Mouse (Mus musculus) heart, embryonic 12.5 days (tissue): ENCODE data around the gene Thada. TPM values are rescaled to one million over a fixed set of nuclear protein-coding genes. Genes with fewer than 3 reads are reported as not detected.

Experiments used
- ATAC-seq: fragments of 200-750 bp; cut with Nextera tagmentation; 2 replicates; pipeline ENCODE4 v1.8.0; 2017; ENCODE audit warnings: moderate TSS enrichment, moderate library complexity; ENCODE audit not compliant: insufficient number of reproducible peaks, low FRiP score
- H3K27ac ChIP-seq: fragments of 300-500 bp; sonication (generic); 2 replicates; pipeline ENCODE4 v1.5.1; 2016; ENCODE audit warnings: mild to moderate bottlenecking, moderate library complexity; ENCODE audit not compliant: poor library complexity, severe bottlenecking
- H3K27me3 ChIP-seq: fragments of 300-500 bp; sonication (generic); replicated peaks from 2 replicates; pipeline ENCODE4 v1.6.1; 2016; ENCODE audit warnings: mild to moderate bottlenecking, moderate library complexity
- H3K36me3 ChIP-seq: fragments of 300-500 bp; sonication (generic); 2 replicates; pipeline ENCODE4 v1.6.1; 2016; ENCODE audit warnings: mild to moderate bottlenecking, moderate library complexity
- H3K4me1 ChIP-seq: fragments of 300-500 bp; sonication (generic); replicated peaks from 2 replicates; pipeline ENCODE4 v1.6.1; 2016; ENCODE audit warnings: mild to moderate bottlenecking
- H3K4me2 ChIP-seq: fragments of 300-500 bp; sonication (generic); 2 replicates; pipeline ENCODE4 v1.6.1; 2016; ENCODE audit warnings: mild to moderate bottlenecking, moderate library complexity
- H3K4me3 ChIP-seq: fragments of 300-500 bp; sonication (generic); 2 replicates; pipeline ENCODE4 v1.5.1; 2016; ENCODE audit warnings: mild to moderate bottlenecking
- H3K9ac ChIP-seq: fragments of 300-500 bp; sonication (generic); 2 replicates; pipeline ENCODE4 v1.6.1; 2016; ENCODE audit warnings: mild to moderate bottlenecking, moderate library complexity
- H3K9me3 ChIP-seq: fragments of 300-500 bp; sonication (generic); replicated peaks from 2 replicates; pipeline ENCODE4 v1.6.1; 2016; ENCODE audit warnings: mild to moderate bottlenecking, moderate library complexity
- WGBS: fragments of 180-500 bp; shearing (Covaris S2); methylation state at CpG from one replicate; pipeline ENCODE4 v1.1.7; 2016; 5-methylcytosine and 5-hydroxymethylcytosine counted together
- polyA plus RNA-seq: library from polyadenylated mRNA; unstranded; fragments of >200 nt; fragmentation: Nextera tagmentation; extraction: Ambion mirVana; gene quantifications from 2 replicates; pipeline ENCODE4 v1.2.1, GENCODE M21; 2016

Thada gene
- polyA plus RNA-seq, 1 experiment from 2014 or later = 6.4 TPM

DNA sequence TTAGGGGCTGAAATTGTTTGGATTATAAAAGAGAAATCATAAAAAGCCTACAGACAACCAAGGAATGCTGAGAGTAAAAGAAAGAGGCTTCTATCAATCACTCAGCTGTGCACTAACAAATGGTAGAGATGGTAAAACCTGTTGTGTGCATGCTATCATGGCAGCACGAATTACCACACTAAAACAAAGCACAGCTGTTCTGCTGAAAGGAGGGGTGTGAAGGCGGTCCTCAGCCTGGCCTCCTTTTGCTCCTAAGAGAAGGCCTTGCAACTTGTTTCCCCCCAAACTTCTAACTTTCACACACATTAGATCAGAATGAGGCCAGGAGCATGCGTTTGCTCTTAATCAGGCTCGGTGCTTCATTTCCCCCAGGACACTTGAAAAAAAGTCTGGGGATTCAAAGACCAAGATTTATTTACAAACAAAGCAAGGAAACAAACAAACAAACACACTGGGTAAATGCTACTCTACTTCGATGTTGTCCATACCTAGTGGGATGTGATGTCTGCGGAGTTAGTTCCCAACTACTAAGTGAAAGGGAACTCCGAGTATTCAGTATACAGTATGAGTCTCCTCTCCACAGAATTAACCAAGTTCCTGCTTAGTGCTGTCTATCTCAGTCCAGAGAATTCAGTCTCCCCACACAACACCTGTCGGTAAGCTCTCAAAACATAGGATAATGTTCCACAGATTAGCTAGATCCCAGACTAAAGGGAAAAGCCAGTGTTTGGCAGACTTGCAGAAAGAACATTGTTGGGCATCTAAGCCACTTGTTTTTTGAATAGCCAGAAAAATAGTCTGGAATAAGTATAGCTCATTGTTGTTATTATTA is 109.7 kb downstream of the Thada start:
- no peak overlapping the region for H3K4me3 ChIP-seq
- H3K9me3 ChIP-seq = no peaks in the 10 kb centered on the region
- ATAC-seq = no peak
- H3K36me3 ChIP-seq = peaks cover 9% of the 10 kb centered on the region
- H3K27me3 ChIP-seq = no peaks in the 10 kb centered on the region
- peaks cover 21% of the 10 kb centered on the region for H3K4me1 ChIP-seq
- 82% methylated on average over 8 of the region's 8 CpGs for WGBS
- no peak overlapping the region for H3K4me2 ChIP-seq
- no peak overlapping the region for H3K9ac ChIP-seq
- H3K27ac ChIP-seq = no peak overlapping the region

DNA sequence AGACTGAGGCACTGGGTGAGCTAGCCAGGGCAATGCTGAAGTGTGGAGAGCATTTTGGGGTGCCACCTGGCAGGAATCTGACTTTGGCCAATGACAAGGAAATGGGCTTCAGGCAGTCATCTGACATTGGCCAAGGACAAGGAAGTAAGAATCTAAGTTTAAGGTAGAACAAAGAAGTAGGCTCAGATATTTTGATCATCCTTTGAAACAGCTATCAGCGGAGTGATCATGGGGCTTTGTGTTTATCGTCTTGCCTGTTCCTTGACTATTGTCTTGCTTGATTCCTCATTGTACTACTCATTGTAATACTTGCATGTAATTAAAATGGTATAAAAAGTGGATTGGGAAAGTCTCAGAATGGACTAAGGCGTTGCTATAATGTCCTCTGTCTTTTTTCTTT is 111.0 kb downstream of the Thada start:
- no peaks in the 10 kb centered on the region for H3K9me3 ChIP-seq
- ATAC-seq = no peak
- peaks cover 23% of the 10 kb centered on the region for H3K4me1 ChIP-seq
- no peak overlapping the region for H3K4me3 ChIP-seq
- H3K9ac ChIP-seq = no peak overlapping the region
- peaks cover 9% of the 10 kb centered on the region for H3K36me3 ChIP-seq
- no peak overlapping the region for H3K4me2 ChIP-seq
- 91% methylated on average over 3 of the region's 3 CpGs for WGBS
- no peak overlapping the region for H3K27ac ChIP-seq
- no peaks in the 10 kb centered on the region for H3K27me3 ChIP-seq

DNA sequence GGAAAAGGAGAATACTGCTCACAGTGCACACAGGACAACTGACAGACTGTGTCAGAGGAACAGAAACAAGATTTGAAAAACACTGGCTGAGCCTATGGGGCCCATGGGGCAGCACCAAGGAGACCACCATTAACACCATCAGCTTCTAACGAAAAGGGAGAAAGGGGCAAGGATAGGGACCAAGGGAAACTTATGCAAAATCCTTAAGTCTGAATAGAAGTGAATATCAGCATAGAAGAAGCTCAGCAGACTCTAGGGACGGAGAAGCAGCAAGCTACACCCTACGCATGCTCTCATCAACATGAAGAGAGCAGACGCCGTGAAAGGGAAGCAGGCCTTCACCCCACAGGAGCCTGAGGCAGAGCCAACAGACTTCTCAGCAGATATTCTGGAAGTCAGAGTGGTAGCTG is 112.1 kb downstream of the Thada start:
- no peak for ATAC-seq
- H3K9ac ChIP-seq = no peak overlapping the region
- H3K9me3 ChIP-seq = no peaks in the 10 kb centered on the region
- H3K4me3 ChIP-seq = no peak overlapping the region
- H3K27ac ChIP-seq = 0 out of 2 replicates have a peak overlapping the region, but pooled peaks have one; percentile 43
- WGBS = 85% methylated on average over 5 of the region's 5 CpGs
- H3K36me3 ChIP-seq = peaks cover 5% of the 10 kb centered on the region
- H3K27me3 ChIP-seq = no peaks in the 10 kb centered on the region
- no peak overlapping the region for H3K4me2 ChIP-seq
- H3K4me1 ChIP-seq = peaks cover 23% of the 10 kb centered on the region

DNA sequence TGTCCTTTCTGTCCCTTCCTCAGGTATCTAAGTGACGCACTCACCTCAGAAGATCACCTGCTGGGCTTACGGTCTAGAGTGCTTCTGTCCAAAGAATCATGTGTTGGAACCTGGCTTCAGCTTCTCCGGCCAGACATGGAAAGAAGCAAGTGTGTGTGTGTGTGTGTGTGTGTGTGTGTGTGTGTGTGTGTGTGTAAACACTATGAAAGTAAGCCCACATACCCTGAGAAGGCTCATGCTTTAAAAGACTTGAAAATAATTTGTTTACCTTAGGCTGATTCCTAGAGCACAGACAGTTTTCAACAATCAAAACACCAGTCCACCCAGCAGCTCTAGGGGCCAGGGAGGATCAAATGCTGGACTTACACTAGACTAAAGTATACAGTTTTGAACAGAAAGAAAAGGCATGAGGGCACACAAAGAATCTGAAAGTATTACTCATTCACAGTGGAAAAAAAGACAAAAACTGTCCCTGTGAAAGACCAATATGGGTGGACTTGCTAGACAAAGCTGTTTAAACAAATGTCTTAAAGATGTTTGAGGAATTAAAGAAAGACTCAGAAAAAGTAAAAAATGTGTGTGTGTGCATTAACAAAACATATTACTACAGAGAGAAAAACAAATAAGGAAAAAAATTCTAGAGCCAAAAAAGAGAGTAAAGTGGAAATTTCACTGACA is 112.6 kb downstream of the Thada start:
- H3K4me3 ChIP-seq = no peak overlapping the region
- no peak overlapping the region for H3K9ac ChIP-seq
- WGBS = 94% methylated on average over 3 of the region's 3 CpGs
- H3K4me1 ChIP-seq = peaks cover 23% of the 10 kb centered on the region
- no peak overlapping the region for H3K27ac ChIP-seq
- 0 out of 2 replicates have a peak, but pooled peaks cover 3% of the 10 kb centered on the region for H3K36me3 ChIP-seq
- no peaks in the 10 kb centered on the region for H3K9me3 ChIP-seq
- H3K4me2 ChIP-seq = no peak overlapping the region
- H3K27me3 ChIP-seq = no peaks in the 10 kb centered on the region
- no peak for ATAC-seq

DNA sequence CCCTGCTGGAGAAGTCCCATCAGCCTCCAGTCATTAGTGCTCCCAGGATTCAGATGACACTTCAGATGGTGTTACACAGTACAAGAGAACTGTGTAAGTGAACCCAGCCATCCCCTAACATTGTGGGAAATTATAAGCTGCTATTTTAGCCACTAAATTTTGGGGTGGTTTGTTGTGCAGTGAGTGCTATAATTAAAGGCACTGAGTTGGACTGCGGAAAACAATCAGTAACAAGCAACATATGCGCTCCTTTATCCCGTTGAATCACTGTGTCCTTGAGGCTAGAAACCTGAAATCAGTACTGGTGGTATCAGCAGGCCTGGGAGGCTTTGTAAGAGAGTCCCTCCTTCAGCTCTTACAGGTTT is 113.2 kb downstream of the Thada start:
- H3K36me3 ChIP-seq = 0 out of 2 replicates have a peak, but pooled peaks cover 3% of the 10 kb centered on the region
- no peak overlapping the region for H3K27ac ChIP-seq
- H3K9me3 ChIP-seq = no peaks in the 10 kb centered on the region
- H3K4me1 ChIP-seq = peaks cover 23% of the 10 kb centered on the region
- H3K9ac ChIP-seq = no peak overlapping the region
- no peaks in the 10 kb centered on the region for H3K27me3 ChIP-seq
- H3K4me2 ChIP-seq = no peak overlapping the region
- ATAC-seq = no peak
- WGBS = 85% methylated on average over 3 of the region's 3 CpGs
- H3K4me3 ChIP-seq = no peak overlapping the region

DNA sequence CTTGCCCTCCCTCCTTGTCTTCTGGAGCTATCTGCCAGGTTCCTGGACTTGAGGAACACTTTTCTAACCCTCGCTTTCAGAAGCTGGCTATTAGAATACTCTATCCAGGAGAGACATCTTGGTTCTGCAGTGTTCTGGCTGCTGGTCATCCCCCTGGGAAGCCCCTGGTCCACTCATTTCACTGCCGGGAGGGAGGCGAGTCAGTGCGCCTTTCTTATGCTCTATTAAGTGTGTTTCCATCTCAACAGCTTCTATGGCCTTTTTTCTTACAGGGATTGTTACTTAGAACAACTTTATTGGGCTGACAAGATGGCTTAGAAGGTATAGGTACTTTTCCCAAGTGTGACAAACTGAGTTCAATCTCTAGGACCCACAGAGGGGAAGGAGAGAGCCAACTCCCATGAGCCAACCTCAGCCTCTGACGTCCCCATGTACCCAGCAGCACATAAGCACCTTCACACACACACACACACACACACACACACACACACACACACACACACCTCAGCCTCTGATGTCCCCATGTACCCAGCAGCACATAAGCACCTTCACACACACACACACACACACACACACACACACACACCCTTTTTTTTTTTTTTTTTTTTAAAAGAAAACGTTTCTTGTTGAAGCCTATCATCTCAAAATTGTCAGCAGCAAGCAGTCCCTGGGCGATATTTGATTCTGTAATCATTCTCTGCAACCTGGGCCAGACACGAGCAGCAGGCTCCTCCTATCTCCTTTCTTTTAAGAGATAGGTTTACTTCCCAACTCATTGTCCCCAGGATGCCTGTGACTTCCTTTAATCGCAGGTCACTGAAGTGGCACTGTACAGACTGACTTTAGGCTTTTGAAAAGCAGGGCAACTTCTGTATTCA is 113.9 kb downstream of the Thada start:
- ATAC-seq = no peak
- Histone ChIP-seq H3K36me3 (0 out of 2 replicates have a peak, but pooled peaks cover 3% of the 10 kb centered on the region), H3K27ac (no peak overlapping the region), H3K9me3 (no peaks in the 10 kb centered on the region), H3K4me1 (peaks cover 23% of the 10 kb centered on the region), H3K4me3 (no peak overlapping the region), H3K4me2 (no peak overlapping the region), H3K27me3 (no peaks in the 10 kb centered on the region), H3K9ac (no peak overlapping the region)
- 65% methylated on average over 9 of the region's 9 CpGs for WGBS

DNA sequence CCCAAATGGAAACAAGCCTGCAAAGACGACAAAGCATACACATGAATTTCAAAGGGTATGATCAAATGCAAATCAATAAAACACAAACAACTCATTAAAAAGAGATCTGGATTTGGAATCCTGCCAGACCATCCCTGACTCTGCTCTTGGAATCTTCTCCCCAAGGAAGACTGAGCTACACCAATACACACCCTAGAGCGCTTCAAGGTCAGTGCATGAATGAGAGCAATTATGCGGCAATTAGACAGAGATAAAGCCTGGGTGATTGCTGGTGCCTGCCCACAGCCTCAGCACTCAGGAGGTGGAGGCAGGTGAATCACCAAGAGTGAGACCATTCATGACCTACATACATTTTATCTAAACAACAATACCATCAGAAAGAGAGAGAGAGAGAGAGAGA is 114.7 kb downstream of the Thada start:
- WGBS = 69% methylated on average over 3 of the region's 3 CpGs
- Histone ChIP-seq H3K9me3 (no peaks in the 10 kb centered on the region), H3K9ac (no peak overlapping the region), H3K4me3 (no peak overlapping the region), H3K4me2 (no peak overlapping the region), H3K4me1 (peaks cover 20% of the 10 kb centered on the region), H3K36me3 (peaks cover 7% of the 10 kb centered on the region), H3K27ac (no peak overlapping the region), H3K27me3 (no peaks in the 10 kb centered on the region)
- ATAC-seq = no peak

DNA sequence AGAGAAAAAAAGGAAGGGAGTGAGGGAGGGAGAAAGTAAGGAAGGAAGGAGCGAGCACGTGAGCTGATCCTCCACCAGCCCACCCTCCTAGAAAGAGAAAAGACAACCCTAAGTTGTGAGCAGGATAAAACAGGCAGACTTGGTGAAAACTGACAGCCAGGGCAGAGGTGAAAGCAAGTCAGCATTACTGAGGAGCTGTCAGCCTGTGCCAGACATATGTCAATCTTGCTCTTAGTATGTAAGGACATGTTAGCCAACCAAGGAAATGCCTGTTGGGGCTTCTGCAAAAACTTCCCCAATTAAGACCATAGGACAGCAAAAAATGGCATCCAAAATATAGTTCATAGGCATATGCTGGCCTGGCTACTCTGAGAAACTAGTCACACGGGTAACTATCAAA is 117.1 kb downstream of the Thada start:
- ATAC-seq = no peak
- 88% methylated on average over 3 of the region's 3 CpGs for WGBS
- no peak overlapping the region for H3K4me3 ChIP-seq
- peaks cover 17% of the 10 kb centered on the region for H3K4me1 ChIP-seq
- no peak overlapping the region for H3K4me2 ChIP-seq
- H3K27me3 ChIP-seq = no peaks in the 10 kb centered on the region
- peaks cover 20% of the 10 kb centered on the region for H3K36me3 ChIP-seq
- no peaks in the 10 kb centered on the region for H3K9me3 ChIP-seq
- no peak overlapping the region for H3K27ac ChIP-seq
- no peak overlapping the region for H3K9ac ChIP-seq

DNA sequence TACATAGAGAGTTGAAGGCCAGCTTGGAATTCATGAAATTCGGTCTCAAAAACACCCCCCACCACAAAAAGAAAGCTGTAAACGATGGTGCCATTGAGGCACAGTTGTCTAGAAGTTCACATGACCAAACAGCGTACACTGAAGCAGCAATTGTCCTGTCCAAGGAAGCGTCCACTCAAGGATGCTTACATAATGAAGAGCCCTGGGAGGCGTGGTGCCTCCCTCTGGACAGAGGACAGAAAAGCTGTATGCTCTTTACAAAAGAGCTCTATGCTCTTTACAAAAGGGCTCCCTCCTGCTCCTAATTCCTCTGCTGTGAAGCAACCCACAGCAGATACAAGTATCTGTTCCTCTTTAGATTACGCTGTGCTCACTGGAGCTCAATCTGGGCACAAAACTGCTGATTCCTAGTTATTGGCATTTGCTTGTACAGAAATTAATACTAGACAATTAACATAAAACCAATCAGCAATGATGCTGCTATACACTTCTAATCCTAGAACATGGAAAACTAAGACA is 123.6 kb downstream of the Thada start:
- no peak for ATAC-seq
- H3K36me3 ChIP-seq = peaks cover 29% of the 10 kb centered on the region
- no peaks in the 10 kb centered on the region for H3K9me3 ChIP-seq
- no peak overlapping the region for H3K9ac ChIP-seq
- H3K4me1 ChIP-seq = no peaks in the 10 kb centered on the region
- 79% methylated on average over 6 of the region's 6 CpGs for WGBS
- no peak overlapping the region for H3K4me3 ChIP-seq
- no peaks in the 10 kb centered on the region for H3K27me3 ChIP-seq
- no peak overlapping the region for H3K27ac ChIP-seq
- no peak overlapping the region for H3K4me2 ChIP-seq

DNA sequence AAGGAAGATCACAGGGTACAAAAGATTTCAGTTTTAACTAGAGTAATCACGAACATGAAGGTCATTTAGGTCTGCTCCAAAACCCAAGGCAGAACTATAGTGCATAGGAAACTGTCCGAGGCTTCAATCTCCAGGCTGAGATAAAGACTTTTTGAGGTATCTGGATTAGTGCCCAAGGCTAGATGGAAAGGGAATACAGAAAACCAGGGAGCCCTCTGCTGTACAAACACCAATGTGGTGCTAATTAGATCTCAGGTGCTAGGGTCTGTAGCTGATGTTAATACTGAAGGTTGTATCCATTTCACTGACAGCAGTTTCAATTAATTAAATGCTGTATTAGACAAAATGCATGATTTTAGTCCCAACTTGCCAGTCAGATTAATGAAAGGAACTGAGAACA is 124.3 kb downstream of the Thada start:
- Histone ChIP-seq H3K4me2 (no peak overlapping the region), H3K27me3 (no peaks in the 10 kb centered on the region), H3K4me1 (peaks cover 3% of the 10 kb centered on the region; the same call in 1 of the 2 replicates), H3K9me3 (no peaks in the 10 kb centered on the region), H3K9ac (no peak overlapping the region), H3K27ac (no peak overlapping the region), H3K4me3 (no peak overlapping the region), H3K36me3 (peaks cover 29% of the 10 kb centered on the region)
- WGBS = 52% methylated on average over 2 of the region's 2 CpGs
- no peak for ATAC-seq

DNA sequence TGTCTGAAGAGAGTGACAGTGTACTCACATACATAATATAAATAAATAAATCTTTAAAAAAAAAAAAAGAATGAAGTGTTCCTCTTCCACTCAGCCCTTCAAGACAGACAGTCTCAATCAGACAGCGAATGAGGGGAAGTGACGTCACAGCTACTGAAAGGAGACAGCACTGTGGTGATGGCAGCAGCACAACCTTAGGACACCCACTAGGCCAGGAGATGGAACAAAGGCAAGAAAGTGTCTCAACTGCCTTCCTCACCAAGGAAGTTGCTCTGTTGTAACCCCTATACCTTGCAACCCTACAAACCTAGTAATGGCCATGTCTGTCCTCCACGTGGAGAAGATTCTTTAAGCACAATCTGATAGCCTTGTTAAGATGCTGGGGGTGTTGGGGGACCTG is 125.4 kb downstream of the Thada start:
- H3K27ac ChIP-seq = no peak overlapping the region
- H3K9me3 ChIP-seq = no peaks in the 10 kb centered on the region
- no peak overlapping the region for H3K4me3 ChIP-seq
- H3K4me1 ChIP-seq = peaks cover 3% of the 10 kb centered on the region; the same call in 1 of the 2 replicates
- ATAC-seq = no peak
- WGBS = 93% methylated on average over 3 of the region's 3 CpGs
- no peak overlapping the region for H3K4me2 ChIP-seq
- no peak overlapping the region for H3K9ac ChIP-seq
- peaks cover 27% of the 10 kb centered on the region for H3K36me3 ChIP-seq
- H3K27me3 ChIP-seq = no peaks in the 10 kb centered on the region
